Mouse (Mus musculus) cortical plate, adult 2 months (tissue): ENCODE data around the gene Sqor.

Experiments used
- CTCF ChIP-seq: fragments of 200-500 bp; IDR thresholded peaks from 2 replicates; pipeline ENCODE4 v1.5.1; 2011; ENCODE audit warnings: mild to moderate bottlenecking, control low read depth, low read length; ENCODE audit not compliant: insufficient read depth; ENCODE audit errors: extremely low read depth
- POLR2A ChIP-seq: fragments of 200-500 bp; IDR thresholded peaks from 2 replicates; pipeline ENCODE4 v1.6.1; 2011; ENCODE audit warnings: mild to moderate bottlenecking, low read length, control low read depth; ENCODE audit not compliant: insufficient read depth; ENCODE audit errors: extremely low read depth

DNA sequence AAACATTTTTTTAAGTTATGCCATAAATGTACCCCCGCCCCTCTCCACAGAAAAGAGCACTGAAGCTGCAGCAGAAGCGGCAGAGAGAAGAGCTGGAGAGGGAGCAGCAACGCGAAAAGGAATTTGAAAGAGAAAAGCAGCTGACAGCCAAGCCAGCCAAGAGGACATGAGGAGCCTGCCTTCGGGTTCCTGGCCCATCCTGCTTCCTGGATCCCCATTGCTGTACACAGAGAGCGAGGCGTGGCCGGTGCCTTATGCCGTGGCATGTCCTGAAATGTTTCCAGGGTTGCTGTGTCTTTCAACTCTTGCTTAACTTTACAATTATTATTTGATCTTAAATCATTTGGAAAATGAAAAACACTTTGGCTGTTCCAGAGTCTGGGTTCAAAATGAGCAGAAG lies 18.6 kb upstream of the Sqor start:
- TF ChIP-seq CTCF (no peak), POLR2A (no peak)
